Mouse (Mus musculus): ENCODE results near the gene Lrrc17.
A peak's percentile ranks its signal among the peaks of the same experiment; 100 is the strongest.

The Lrrc17 gene

DNA sequence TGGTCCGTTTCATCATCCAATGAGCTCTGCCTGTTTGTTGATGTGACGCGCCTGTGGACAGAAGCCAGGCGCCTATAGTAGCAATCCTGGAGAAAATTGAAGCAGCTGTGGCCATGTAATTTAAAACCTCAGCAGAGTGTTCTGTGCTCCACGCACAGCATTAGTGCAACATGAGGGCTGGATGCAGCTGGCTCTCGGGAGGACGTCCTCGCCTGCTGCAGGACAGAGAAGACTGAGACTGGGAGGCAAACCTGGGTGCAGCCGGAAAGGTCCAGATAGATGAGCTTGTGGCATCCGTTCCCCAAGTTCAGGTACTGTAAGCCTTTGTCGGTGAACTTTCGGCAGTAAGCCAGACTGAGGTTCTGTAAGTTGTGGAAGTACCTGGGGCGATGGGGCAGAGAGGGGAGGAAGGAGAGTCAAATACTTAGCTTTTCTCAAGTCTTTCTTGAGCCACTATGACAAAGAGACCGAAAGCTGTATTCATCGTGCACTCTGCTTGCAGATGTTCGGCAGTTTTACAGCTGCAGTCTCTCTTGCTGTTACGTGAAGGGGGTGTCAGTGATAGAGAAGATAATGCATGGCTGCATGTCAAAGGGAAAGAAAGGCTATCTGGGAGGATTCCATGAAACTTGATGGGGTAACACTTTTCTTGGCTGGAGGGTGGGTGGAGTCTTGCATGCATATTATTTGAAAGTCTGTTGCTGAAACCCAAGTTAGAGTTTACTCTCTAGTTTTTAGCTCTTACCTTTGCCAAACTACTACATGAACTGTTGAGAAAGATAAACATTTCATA, at the start of gene Lrrc17:
TSS of gene Lrrc17 (plus strand) at position 151 of the 793 bp plus-strand sequence.
- peak; percentile 42 for DNase-seq

DNA sequence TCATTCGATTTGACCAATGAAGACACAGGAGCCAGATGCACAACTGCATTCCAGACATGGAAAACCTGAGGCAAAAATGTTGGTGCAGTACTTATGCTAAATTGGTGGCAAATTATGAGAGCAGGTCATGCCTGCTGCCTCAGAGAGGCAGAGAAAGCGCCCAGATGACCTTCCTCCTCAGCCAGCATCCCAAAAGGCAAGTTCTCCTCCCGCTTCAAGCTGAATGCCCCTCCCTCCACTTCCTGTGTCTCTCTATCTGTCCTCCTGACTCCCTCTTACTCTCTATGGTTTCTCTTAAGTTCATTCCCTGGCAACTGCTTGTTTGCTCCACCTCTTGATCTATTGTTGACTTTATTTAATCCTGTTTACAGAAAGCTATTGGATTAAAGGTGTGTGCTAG, 48.6 kb upstream of the Lrrc17 start:
- no peak for DNase-seq

DNA sequence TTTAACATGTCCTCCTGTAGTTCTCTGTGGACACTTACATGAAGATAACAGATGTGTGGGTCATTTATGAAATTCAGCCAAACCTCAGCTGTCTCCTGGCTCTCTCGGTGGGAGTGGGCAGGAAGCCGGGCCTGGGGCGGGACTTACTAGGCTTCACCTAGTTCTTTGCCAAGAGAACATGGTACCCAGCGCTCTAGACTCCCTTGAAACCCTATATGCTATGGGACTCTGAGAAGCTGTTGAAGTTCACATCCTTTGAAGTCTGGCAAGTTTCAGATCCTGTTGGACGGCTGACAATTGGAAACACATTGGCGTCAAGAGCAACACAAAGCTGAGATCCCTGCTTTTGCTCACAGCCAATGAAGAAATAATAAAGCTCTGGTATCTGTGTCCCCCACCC, 47.0 kb upstream of the Lrrc17 start:
- DNase-seq, result no peak

DNA sequence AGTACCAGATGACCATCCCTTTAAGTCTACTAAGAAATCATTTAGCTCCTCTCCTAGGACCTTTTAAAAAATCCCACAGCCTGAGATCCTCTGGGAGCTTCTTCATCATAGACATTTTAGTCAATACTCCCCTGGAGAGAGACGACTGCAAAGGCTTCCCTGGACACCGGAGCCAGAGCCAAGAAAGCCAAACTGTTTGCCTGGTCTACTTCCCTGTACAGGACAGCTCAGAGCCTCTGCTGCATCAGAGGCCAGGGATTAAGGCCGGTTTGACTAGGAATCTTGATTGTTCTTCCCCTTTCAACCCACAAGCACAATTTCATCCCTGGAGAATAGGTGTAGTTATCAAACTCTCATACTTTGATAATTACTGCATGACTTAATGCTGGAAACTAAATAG, 46.5 kb upstream of the Lrrc17 start:
- DNase-seq, result no peak

DNA sequence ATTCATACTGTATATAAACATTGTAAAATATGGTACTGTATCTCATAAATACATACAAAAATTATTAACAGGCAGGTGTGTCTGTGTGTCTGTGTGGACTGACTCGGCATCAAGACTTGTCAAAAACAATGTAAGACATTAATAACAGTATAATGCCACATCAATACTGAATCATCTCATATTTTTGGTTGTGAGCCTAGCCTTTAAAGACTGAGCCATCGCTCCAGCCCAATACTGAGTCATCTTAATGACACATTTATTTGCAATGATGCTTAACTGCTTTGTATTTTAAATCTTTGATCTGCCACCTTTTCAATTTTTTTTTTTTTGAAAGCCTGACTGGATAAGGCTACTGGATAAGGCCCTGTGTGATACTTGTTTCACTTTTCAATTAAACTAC, 44.9 kb upstream of the Lrrc17 start:
- no peak for DNase-seq

DNA sequence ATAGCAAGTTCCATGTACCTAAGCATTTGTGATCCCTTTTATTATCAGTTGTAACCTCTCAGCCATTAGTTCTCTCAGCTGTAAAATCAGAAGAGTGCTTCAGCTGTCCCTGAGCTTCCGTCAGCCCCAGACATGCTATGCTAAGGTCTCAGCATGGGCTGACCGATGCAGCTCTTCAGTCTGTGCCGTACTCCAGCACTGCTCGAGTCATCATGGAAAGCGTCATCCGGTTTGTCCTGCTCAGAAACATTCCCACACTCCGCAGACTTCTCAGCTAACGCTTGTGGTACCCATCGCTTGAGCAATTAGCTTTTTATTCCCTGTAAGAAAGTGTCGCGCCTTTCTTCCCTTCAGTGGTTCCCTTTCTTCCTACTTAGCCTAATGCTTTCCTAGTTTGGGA, 44.4 kb upstream of the Lrrc17 start:
- DNase-seq, result no peak

DNA sequence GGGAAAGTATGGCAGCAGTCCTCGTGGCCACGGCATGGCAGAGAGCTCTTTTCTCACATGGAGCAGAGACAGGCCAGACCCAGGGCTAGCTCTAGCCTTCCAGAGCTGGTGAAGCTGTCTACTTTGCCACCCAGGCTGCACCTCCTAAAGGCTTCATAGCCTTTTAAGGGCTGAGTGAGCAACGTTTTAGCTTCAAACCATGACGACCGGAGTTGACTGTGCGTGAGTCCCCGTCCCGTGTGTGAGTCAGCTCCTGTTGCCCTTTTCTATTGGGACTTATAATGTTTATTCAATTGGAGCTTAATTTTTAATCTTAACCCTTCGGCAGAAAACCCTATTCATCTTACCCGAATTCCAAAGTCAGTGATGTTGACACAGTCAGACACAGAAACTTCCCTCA, 43.2 kb upstream of the Lrrc17 start:
- no peak for DNase-seq

DNA sequence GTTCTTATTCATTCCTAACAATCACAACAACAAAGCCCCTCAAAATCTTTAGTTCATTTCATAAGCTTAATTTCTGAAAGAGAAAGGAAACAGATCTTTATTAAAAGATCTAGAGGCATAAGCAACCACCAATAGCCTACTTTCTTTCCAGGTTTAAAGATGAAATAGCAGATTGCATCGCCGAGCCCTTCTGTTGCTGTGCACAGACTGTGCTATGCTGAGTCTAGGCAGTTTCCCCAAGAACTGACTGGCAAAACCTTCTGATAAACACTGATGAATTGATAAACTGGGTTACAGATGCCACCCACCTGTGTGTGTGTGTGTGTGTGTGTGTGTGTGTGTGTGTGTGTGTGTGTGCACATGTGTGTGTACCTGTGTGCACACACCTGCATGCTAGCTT, 42.4 kb upstream of the Lrrc17 start:
- DNase-seq, result no peak

DNA sequence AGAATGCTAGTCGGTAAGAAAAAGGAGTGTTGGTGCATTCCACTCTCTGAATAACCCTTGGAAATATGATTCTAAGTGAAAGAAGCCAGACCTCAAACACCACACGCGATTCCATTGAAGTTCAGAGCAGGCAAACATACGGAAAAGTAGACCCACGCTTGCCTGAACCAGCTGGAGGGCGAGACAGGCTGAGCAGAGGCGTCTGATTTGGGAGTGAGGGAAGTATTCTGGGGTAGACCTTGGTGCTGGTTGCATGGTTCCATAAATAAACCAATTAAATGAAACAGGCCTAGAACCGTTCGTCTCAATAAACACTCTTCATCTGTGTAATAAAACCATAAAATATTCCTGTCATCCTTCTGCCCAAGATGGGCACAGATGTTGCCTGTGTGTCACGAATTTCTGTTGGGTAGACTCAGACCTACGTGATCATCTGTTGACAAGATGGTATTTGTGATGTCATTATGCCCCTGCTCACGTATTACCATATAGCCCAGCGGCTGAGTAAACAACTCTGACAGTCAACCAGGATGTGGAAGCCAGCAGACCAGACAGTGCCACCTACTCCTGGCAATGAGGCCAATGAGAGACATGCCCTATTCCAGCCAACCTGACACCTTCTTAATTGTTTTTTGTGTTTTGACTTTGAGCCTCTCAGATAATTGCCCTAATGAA, 40.3 kb upstream of the Lrrc17 start:
- DNase-seq, result no peak

DNA sequence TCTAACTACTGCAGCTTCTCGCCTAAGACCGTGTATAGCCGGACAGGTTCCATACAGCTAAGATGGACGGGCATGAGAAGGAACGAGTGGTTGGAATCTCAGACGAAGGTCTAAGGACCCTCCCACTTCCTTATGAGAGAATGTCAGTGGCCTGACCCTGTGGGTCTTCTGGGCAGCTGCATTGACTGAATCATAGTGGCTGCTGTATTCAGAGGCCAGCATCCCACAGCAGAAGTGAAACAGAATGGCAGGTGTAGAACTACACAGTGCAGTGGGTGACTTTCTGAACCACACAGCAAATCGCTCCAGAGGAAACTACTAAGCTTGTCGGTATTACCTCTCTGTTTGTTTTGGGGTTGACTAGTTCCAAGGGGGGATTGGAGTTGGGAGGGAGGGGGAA, 38.2 kb upstream of the Lrrc17 start:
- no peak for DNase-seq

DNA sequence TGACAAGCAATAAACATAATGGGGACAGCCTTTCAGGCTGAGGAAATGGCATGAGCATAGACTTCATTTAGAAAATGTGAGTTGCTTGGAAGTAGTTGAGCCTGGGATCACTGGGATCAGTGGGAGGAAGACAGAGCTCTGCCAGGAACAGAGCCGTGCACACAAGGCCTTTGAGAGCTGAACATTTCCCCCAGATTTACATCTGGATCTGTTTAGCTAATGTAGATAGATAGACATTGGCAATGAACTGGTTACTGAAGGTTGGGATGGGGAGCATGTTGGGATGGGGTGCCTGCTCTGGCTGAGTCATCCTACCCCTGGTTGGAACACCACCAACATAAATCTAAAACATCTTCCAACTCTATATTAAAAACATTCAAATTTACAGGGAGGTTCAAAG, 36.5 kb upstream of the Lrrc17 start:
- no peak for DNase-seq

DNA sequence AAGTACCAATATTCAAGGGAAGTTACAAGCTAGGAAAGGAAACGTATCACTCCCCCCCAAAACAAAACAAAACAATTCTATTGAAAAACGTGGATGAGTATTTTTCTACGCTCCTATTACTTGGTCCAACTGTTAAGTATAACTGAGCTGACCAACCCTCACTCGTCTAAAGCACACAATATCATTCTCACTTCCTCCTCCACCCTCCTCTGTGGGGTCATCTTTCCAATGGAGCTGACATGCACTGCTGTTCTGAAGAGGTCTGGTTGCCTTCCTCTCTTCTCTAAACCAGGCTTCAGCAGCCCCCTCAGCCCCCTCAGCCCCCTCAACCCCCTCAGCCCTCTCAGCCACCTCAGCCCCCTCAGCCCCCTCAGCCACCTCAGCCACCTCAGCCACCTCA, 33.6 kb upstream of the Lrrc17 start:
- no peak for DNase-seq

DNA sequence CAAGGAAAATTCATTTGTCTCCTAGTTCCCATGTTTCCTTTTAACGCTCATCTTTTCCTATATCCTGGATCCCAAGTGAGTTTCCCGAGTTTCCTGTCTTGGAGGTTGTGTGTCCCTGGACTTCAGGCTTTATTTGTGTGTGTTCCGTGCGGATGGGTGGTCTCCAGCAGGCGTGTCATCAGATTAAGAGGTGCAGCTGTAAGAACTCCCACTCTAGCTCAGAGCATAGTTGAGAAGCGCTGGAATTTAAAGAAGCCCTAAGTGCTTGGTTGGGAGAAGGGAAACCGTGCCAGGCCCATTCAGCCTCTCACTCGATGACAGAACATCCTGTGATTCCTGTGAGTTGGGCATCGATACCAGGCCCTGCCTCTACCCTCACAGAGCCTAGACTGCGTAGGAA, 30.0 kb upstream of the Lrrc17 start:
- no peak for DNase-seq

DNA sequence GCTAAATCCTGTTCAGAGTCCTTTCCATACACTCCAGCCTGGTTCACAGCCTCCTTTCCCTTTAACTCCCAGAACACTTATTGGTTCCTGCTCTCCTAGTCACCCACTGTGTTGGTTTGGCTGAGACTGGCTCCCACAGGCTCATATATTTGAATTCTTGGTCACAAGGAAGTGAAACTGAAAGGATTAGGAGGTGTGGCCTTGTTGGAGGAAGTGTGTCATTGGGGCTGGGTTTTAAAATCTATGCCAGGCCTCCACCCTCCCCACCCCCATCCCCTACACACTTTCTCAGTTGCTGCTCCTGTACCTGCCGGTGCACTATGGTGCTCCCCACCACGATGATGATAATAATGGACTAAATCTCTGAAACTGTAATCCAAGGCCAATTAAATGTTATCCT, 25.8 kb upstream of the Lrrc17 start:
- no peak for DNase-seq

DNA sequence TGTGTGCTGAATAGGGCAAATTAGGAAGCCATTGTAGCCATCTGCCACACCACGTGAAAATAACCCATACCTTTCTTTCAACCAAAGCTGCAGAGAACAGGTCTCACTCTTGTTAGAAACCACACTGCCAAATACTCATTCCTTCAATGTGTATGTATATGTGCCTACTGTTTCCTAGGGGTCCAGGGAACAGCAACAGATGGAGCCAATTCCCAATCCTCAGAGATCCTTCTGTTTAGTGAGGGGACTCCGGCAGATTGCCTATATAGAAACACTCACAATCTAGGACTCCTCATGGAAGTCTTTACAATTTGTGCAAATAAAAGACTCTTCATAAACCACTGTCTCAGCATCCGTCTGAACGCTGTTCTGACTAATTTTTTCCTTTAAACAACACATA, 25.2 kb upstream of the Lrrc17 start:
- no peak for DNase-seq

DNA sequence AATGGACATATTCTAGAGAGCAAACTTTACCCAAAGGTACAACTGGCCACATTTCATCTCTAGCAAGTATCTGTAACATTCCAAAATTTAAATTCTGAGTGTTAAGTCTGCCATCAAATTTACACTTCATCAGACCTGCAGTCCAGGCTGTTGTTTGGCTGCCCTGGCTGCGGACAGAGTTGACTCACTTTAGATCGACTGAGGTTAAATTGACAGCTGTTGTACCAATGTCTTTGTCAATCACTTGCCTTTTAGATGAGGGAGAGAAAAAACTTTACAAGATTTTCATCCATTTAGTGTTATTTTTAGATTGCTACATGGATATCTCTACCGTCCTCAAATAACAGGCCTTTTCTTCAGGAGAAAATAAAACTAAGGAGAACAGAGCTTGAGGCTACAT, 24.2 kb upstream of the Lrrc17 start:
- no peak for DNase-seq

DNA sequence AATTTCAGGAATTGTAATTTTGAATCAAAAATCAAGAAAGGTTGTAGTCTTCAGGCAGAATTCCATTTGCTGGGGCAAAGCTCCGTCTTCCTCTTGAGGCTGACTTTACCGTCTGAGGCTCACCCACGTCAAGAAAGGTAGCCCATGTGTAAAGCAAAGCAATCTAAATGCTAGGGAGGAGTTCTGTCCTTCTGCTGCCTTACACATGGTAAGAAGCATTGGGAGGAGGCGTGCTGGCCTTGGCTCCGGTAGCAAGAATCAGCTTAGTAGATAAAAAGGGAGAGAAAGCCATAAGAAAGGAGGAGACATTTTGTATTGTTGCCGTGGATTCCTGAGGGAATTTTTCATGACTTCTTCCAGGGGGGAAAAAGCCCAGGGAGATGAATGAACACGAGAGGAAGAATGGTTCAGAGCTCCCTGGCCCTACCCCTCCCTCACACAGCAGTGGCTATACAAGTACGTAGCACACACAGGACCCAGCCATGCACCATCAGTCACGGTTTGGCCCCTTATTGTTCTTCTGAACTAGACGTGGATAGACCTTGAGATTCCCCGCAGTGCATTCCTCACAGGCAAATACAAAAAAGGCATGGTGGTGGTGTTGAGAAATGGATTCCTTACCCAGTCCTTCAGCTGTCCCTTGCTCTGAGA, 16.4 kb upstream of the Lrrc17 start:
- no peak for DNase-seq

DNA sequence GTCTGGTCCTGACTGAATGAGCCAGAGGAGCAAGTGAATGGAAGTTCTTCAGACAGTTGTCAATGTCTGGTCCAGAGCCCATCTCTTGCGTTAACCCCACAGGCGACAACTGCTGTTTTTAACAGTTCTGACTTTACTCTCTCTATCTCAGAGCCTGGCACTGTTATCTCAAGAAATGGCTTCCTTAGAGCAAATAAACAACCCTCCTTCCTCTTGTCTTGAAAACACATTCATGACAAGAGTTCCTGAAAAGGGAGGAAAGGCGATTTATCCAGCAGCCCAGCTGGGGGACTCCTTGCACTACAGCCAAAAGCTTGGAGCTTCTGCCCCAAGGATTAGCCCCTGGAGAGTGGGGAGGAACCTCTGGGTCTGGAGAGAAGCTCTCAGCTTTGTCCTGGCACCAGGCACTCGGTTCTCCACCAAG, 15.9 kb upstream of the Lrrc17 start:
- no peak for DNase-seq

DNA sequence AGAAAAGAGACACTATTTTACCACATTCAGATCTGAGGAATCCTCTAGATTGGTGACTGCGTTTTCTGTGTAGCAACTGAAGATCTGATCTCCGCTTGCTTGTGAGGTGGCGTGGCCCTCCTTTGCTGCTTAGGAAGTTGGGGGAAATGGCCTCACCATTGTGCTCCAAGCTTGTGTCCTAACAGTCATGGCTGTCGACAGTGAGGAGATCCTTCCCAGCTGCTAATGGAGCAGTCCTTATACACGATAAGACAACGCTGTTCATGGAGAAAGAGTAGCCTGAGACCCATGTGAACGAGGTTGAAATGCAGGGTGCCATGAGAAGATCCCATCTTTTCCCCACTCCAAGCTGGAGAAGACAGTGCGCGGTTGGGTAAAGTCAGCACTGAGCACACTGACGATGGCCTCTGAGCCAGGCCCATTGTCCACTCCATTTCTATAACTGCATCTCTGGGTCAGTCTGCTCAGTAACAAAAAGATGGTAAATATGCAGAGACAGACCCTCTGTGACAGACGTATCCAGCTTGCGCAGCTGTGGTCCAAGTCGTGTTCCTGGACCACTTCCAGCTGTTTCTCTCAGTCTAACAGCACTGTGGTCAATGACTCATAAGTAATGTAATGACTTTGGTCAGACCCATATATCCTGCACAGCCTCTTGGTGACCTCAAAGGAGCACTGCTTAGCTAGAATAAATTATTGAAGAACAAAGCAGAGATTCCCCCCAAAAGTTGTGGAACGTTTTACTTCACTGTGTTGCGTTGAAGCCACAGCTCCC, 15.1 kb upstream of the Lrrc17 start:
- DNase-seq, result peak; percentile 59

DNA sequence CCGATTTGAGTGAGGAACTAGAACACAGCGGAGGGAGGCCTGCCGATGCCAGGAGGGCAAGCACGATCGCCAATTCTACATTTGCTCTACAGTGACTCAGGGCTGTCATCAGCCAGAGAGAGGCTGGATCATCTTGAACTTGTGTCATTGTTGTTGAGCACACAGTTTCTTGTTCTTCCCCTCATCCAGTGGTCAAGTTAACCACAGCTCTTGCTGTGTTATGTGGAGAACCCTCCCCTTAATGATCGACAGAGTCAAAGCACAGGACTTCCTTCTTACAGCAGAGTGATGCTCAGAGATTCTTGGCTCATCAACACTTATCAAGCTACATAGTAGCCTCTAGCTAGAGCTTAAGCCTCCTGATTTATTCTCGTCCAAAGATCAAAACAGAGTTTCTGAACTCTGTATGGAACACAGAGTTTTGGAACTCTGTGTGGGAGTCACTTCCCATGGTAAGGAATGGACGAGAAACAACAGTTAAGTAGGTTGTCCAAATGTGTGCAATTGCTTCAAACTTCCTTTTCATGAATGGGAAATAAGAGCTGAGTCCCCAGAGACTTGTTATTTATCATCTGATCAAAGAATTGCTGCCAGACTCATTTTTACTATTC, 14.1 kb upstream of the Lrrc17 start:
- DNase-seq, result no peak

DNA sequence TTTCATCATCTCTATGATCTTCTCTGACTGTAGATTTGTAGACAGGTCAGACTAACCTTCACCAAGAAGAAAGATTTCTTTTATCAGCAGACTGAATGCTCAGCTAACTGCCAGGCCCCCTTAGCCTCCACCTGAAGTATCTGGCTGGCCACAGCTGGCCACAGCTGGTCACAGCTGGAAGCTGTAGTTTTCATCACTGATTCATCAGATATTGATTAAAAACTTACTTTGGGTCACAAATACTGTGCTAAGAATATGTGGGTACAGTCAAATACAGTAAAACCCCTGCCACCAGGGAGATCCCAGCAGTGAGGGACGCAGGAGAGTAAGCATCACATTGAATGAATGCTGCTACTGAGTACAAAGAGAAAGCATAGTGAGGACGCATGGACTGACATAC, 11.2 kb upstream of the Lrrc17 start:
- DNase-seq, result no peak

DNA sequence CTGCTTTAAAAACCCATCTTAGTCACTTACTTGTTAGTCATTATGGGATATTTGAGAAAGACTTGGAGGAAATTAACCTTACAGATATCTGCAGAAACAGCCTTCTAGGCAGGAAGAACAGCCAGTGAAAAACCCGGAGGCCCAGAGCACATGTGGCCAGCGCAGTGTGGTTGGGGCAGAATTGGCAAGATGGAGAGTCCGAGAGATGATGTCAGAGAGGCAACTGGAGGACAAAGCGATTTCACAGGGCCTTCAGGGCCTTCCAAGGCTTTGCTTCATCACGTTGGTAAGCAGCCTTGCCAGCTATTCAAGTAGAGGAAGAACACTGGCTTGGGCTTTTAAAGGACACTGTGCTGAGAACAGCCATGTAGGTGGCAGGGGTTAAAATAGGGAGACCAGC, 10.4 kb upstream of the Lrrc17 start:
- DNase-seq, result no peak

DNA sequence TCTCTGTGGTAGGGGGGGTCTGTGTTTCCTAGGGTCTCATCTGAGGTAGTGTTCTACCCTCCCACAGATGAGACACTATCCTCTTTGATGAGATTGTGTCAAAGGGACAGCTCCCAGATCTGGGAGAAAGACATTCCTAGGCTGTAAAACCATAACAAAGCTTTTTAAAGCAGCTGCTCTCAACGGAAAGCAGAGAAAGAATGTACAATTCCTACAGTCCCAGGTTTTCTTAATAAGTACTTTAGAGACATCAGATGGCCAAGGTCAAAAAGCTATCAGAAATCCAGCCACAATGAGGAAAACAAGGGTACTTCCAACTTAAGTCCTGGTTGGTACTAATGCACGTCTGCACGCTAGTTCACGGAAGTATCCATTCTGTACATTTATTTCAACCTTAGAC, 1.1 kb upstream of the Lrrc17 start:
- no peak for DNase-seq
